Mouse (Mus musculus) lung, postnatal 14 days (tissue): ENCODE results near the gene Trex1.
A peak's percentile ranks its signal among the peaks of the same experiment; 100 is the strongest.

ENCODE experiments used
- DNase-seq: peaks from one replicate; pipeline ENCODE4 v3.0.0; 2021

Gene Trex1

GRCm38 (mm10) chr9:109059136-109059903, at the start of gene Trex1:
Gene Trex1, minus strand, starts transcription at chr9:109059734.
- peak; percentile 91 for DNase-seq

GRCm38 (mm10) chr9:109107341-109107740, 47.8 kb upstream of the Trex1 start:
- DNase-seq, result no peak

- no peak for DNase-seq
Observed at GRCm38 (mm10) chr9:109105648-109106047, 46.1 kb upstream of the Trex1 start.

GRCm38 (mm10) chr9:109105011-109105410, 45.5 kb upstream of the Trex1 start:
- peak; percentile 43 for DNase-seq

- DNase-seq, result no peak
Observed at GRCm38 (mm10) chr9:109104083-109104482, 44.5 kb upstream of the Trex1 start.

GRCm38 (mm10) chr9:109103250-109103649, 43.7 kb upstream of the Trex1 start:
- no peak for DNase-seq

GRCm38 (mm10) chr9:109102541-109102940, 43.0 kb upstream of the Trex1 start:
- DNase-seq, result no peak

GRCm38 (mm10) chr9:109101933-109102445, 42.5 kb upstream of the Trex1 start:
- DNase-seq, result no peak

- DNase-seq, result no peak
Observed at GRCm38 (mm10) chr9:109100307-109100928, 40.9 kb upstream of the Trex1 start.

- DNase-seq, result peak; percentile 80
Observed at GRCm38 (mm10) chr9:109098969-109099368, 39.4 kb upstream of the Trex1 start.

GRCm38 (mm10) chr9:109098366-109098765, 38.8 kb upstream of the Trex1 start:
- DNase-seq, result no peak

GRCm38 (mm10) chr9:109097831-109098230, 38.3 kb upstream of the Trex1 start:
- DNase-seq, result no peak

GRCm38 (mm10) chr9:109097291-109097690, 37.8 kb upstream of the Trex1 start:
- no peak for DNase-seq

GRCm38 (mm10) chr9:109096856-109097255, 37.3 kb upstream of the Trex1 start:
- no peak for DNase-seq

GRCm38 (mm10) chr9:109096251-109096661, 36.7 kb upstream of the Trex1 start:
- DNase-seq, result no peak

- peak; percentile 79 for DNase-seq
Observed at GRCm38 (mm10) chr9:109095137-109095982, 35.8 kb upstream of the Trex1 start, which contains the start of gene Plxnb1. Gene Plxnb1, plus strand, starts transcription at chr9:109095389.

GRCm38 (mm10) chr9:109094553-109095136, 35.1 kb upstream of the Trex1 start:
- DNase-seq, result peak; percentile 55

GRCm38 (mm10) chr9:109093786-109094552, 34.4 kb upstream of the Trex1 start:
- peak; percentile 65 for DNase-seq

GRCm38 (mm10) chr9:109092799-109093198, 33.3 kb upstream of the Trex1 start:
- no peak for DNase-seq

GRCm38 (mm10) chr9:109091802-109092201, 32.3 kb upstream of the Trex1 start:
- no peak for DNase-seq

- DNase-seq, result no peak
Observed at GRCm38 (mm10) chr9:109090446-109090845, 30.9 kb upstream of the Trex1 start.

GRCm38 (mm10) chr9:109087987-109088386, 28.5 kb upstream of the Trex1 start:
- DNase-seq, result peak; percentile 67
